Mouse (Mus musculus) neural tube, embryonic 11.5 days (tissue): ENCODE data around the gene Rnps1. TPM values are rescaled to one million over a fixed set of nuclear protein-coding genes. Genes with fewer than 3 reads are reported as not detected.

ENCODE experiments used
- ATAC-seq: fragments of 200-750 bp; cut with Nextera tagmentation; 2 replicates; pipeline ENCODE4 v1.8.0; 2017; ENCODE audit warnings: moderate number of reproducible peaks, mild to moderate bottlenecking, moderate TSS enrichment, moderate library complexity; ENCODE audit not compliant: insufficient read depth, low FRiP score, low TSS enrichment
- DNase-seq: peaks from one replicate; pipeline ENCODE4 v3.0.0-alpha.2; 2015; ENCODE audit warnings: low spot score
- H3K27ac ChIP-seq: fragments of 300-500 bp; sonication (generic); 2 replicates; pipeline ENCODE4 v1.5.1; 2014; ENCODE audit warnings: low read depth, mild to moderate bottlenecking, low read length
- H3K27me3 ChIP-seq: fragments of 300-500 bp; sonication (generic); 2 replicates; pipeline ENCODE4 v1.6.1; 2014; ENCODE audit warnings: mild to moderate bottlenecking, low read length, mixed read lengths; ENCODE audit not compliant: control insufficient read depth, insufficient read depth
- H3K36me3 ChIP-seq: fragments of 300-500 bp; sonication (generic); 2 replicates; pipeline ENCODE4 v1.6.1; 2014; ENCODE audit warnings: mild to moderate bottlenecking, low read length, moderate library complexity, mixed read lengths; ENCODE audit not compliant: control insufficient read depth, insufficient read depth
- H3K4me1 ChIP-seq: fragments of 300-500 bp; sonication (generic); 2 replicates; pipeline ENCODE4 v1.6.1; 2014; ENCODE audit warnings: low read length, mixed read lengths; ENCODE audit not compliant: control insufficient read depth, insufficient read depth
- H3K4me2 ChIP-seq: fragments of 300-500 bp; sonication (generic); 2 replicates; pipeline ENCODE4 v1.6.1; 2014; ENCODE audit warnings: low read depth, mild to moderate bottlenecking, moderate library complexity
- H3K4me3 ChIP-seq: fragments of 300-500 bp; sonication (generic); 2 replicates; pipeline ENCODE4 v1.5.1; 2014; ENCODE audit warnings: low read depth, low read length
- H3K9ac ChIP-seq: fragments of 300-500 bp; sonication (generic); 2 replicates; pipeline ENCODE4 v1.6.1; 2014; ENCODE audit warnings: mild to moderate bottlenecking, low read length
- H3K9me3 ChIP-seq: fragments of 300-500 bp; sonication (generic); 2 replicates; pipeline ENCODE4 v1.6.1; 2016; ENCODE audit warnings: low read length; ENCODE audit not compliant: control insufficient read depth
- WGBS: fragments of 180-500 bp; shearing (Covaris S2); extraction: QIAGEN DNeasy Blood & Tissue Kit; methylation state at CpG from one replicate; pipeline ENCODE4 v1.1.7; 2014; 5-methylcytosine and 5-hydroxymethylcytosine counted together
- polyA plus RNA-seq: library from polyadenylated mRNA; unstranded; fragments of >200 nt; fragmentation: Nextera tagmentation; extraction: Ambion mirVana; gene quantifications from 2 replicates; pipeline ENCODE4 v1.2.1, GENCODE M21; 2014

The Rnps1 gene
- polyA plus RNA-seq: 370 and 385 TPM in 2 replicates

- peaks cover 9% of the 10 kb centered on the region for H3K36me3 ChIP-seq
- H3K27ac ChIP-seq: peak within 1 kb of the TSS; percentile 85
- under 1% methylated on average over 64 of the region's 64 CpGs for WGBS
- H3K9me3 ChIP-seq: no peaks in the 10 kb centered on the region
- peak within 1 kb of the TSS; percentile 74 for H3K9ac ChIP-seq
- H3K4me2 ChIP-seq: peak within 1 kb of the TSS; percentile 87
- DNase-seq (peak; percentile 99), ATAC-seq (peak; percentile 96)
- peaks cover 10% of the 10 kb centered on the region; the same call in 1 of the 2 replicates for H3K4me1 ChIP-seq
- H3K4me3 ChIP-seq: peak within 1 kb of the TSS; percentile 71
- H3K27me3 ChIP-seq: no peaks in the 10 kb centered on the region
Measured at GRCm38 (mm10) chr17:24414230-24414976, at the start of gene Rnps1. Rnps1 (plus strand) TSS chr17:24414565.

- DNase-seq: no peak
- ATAC-seq: no peak
- H3K4me1 ChIP-seq: no peaks in the 10 kb centered on the region
- H3K9me3 ChIP-seq: no peaks in the 10 kb centered on the region
- no peak overlapping the region for H3K27ac ChIP-seq
- WGBS: 57% methylated on average over 13 of the region's 13 CpGs
- H3K4me3 ChIP-seq: no peak overlapping the region
- H3K36me3 ChIP-seq: peaks cover 3% of the 10 kb centered on the region
- H3K9ac ChIP-seq: no peak overlapping the region
- H3K4me2 ChIP-seq: no peak overlapping the region
- no peaks in the 10 kb centered on the region for H3K27me3 ChIP-seq
Measured at GRCm38 (mm10) chr17:24365863-24366262, 48.5 kb upstream of the Rnps1 start.

DNA sequence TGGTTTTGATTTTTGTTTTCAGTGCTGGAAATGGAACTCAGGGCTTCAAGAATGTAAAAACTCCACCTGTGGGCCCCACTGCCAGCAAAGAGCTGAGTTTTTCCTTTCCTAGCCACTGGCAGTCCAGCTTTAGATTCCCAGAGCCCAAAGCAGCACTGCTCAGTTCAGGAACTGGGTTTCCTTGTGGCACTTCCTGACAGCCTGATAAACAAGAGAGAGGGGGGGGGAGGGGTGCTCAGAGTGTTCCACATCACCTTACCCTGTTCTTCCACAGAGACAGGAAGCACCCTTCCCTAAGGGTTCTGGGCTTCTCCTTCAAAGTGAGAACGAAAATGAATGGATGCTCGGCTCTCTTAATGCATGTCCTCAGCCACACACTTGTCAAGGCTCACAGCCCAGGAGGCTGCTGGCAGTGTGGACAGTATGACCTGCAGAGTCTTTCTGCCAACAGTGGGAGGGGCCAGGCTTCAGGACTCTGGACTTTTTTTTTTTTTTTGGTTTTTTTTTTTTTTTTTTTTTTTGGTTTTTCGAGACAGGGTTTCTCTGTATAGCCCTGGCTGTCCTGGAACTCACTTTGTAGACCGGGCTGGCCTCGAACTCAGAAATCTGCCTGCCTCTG, 39.2 kb upstream of the Rnps1 start:
- no peak overlapping the region for H3K4me2 ChIP-seq
- no peak overlapping the region for H3K27ac ChIP-seq
- H3K9ac ChIP-seq: no peak overlapping the region
- H3K9me3 ChIP-seq: no peaks in the 10 kb centered on the region
- WGBS: 84% methylated on average over 4 of the region's 5 CpGs
- DNase-seq (no peak), ATAC-seq (no peak)
- H3K4me1 ChIP-seq: no peaks in the 10 kb centered on the region
- no peak overlapping the region for H3K4me3 ChIP-seq
- 0 out of 2 replicates have a peak, but pooled peaks cover 2% of the 10 kb centered on the region for H3K36me3 ChIP-seq
- no peaks in the 10 kb centered on the region for H3K27me3 ChIP-seq

- 94% methylated on average over 6 of the region's 6 CpGs for WGBS
- no peaks in the 10 kb centered on the region for H3K4me1 ChIP-seq
- H3K9ac ChIP-seq: no peak overlapping the region
- no peaks in the 10 kb centered on the region for H3K9me3 ChIP-seq
- no peaks in the 10 kb centered on the region for H3K27me3 ChIP-seq
- no peak overlapping the region for H3K4me2 ChIP-seq
- ATAC-seq (no peak), DNase-seq (no peak)
- no peak overlapping the region for H3K4me3 ChIP-seq
- 0 out of 2 replicates have a peak, but pooled peaks cover 2% of the 10 kb centered on the region for H3K36me3 ChIP-seq
- H3K27ac ChIP-seq: no peak overlapping the region
Measured at GRCm38 (mm10) chr17:24375886-24376285, 38.5 kb upstream of the Rnps1 start.

- H3K4me2 ChIP-seq: no peak overlapping the region
- H3K9ac ChIP-seq: no peak overlapping the region
- no peak overlapping the region for H3K27ac ChIP-seq
- ATAC-seq: no peak
- DNase-seq: no peak
- H3K36me3 ChIP-seq: 0 out of 2 replicates have a peak, but pooled peaks cover 2% of the 10 kb centered on the region
- WGBS: 87% methylated on average over 2 of the region's 2 CpGs
- no peaks in the 10 kb centered on the region for H3K4me1 ChIP-seq
- no peak overlapping the region for H3K4me3 ChIP-seq
- no peaks in the 10 kb centered on the region for H3K27me3 ChIP-seq
- no peaks in the 10 kb centered on the region for H3K9me3 ChIP-seq
Measured at GRCm38 (mm10) chr17:24378496-24378895, 35.9 kb upstream of the Rnps1 start.

DNA sequence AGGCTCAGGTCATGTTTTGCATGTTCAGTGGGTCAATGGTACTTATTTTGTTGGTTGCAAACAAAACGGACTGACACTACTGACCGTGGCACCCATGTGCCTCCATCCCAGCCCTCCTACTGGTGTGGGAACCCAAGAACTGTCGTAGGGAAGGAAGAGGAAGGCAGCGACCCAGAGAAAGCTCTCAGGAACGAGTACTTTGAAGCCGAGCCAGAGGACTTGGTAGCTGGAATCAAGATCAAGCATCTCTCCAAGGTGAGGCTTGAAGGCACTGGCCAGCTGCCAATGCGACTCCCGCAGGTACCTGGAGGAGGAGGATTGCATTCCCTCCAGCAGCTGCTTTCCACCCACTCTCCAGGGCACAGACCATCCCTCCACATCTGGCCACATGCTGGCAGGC, 30.6 kb upstream of the Rnps1 start:
- H3K4me2 ChIP-seq: no peak overlapping the region
- H3K9ac ChIP-seq: no peak overlapping the region
- H3K27me3 ChIP-seq: no peaks in the 10 kb centered on the region
- no peak overlapping the region for H3K27ac ChIP-seq
- WGBS: 91% methylated on average over 8 of the region's 8 CpGs
- ATAC-seq (no peak), DNase-seq (no peak)
- no peaks in the 10 kb centered on the region for H3K4me1 ChIP-seq
- no peaks in the 10 kb centered on the region for H3K9me3 ChIP-seq
- H3K4me3 ChIP-seq: no peak overlapping the region
- H3K36me3 ChIP-seq: peaks cover 2% of the 10 kb centered on the region

DNA sequence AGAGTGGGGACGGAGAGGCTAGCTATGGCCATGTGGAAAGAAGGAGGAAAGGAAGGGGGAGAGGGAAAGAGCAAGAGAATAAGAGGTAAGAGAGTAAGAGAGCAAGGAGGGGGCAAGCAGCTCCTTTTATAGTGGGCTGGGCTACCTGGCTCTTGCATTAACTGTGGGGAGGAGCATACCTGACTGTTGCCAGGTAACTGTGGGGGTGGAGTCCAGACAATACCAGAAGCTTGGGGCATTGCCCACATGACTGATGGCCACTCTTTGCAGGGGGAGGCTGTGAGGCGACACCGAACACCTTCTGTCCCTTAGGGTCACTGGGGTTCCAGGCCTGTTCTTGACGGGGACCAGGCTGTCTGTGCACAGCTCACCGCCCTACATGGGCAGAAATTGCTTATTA, 25.7 kb upstream of the Rnps1 start:
- Histone ChIP-seq H3K4me2 (no peak overlapping the region), H3K4me1 (no peaks in the 10 kb centered on the region), H3K27me3 (no peaks in the 10 kb centered on the region), H3K9me3 (no peaks in the 10 kb centered on the region), H3K4me3 (no peak overlapping the region), H3K36me3 (peaks cover 2% of the 10 kb centered on the region), H3K27ac (no peak overlapping the region), H3K9ac (no peak overlapping the region)
- ATAC-seq: no peak
- no peak for DNase-seq
- WGBS: 89% methylated on average over 5 of the region's 5 CpGs

DNA sequence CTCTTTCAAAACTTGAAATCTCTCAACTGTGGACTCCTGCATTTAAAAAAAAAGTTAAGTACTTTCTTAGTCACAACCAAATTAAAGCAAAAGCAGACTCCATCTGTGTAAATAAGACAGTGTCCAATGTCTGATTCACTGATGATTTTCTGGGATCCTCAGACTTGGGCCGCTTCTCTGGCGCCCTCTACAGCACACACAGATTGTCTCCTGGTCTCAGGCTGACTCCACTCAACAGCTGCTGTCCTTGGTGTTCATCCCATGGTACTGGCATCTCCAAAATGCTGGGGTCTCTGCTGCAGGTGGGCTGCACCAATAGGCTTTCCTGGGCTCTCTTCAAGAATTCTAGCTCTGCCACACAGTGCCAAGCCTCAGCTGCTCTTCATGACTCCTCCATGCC, 24.5 kb upstream of the Rnps1 start:
- peak; percentile 62 for DNase-seq
- WGBS: 4% methylated on average over 2 of the region's 2 CpGs

GRCm38 (mm10) chr17:24391149-24391548, 23.2 kb upstream of the Rnps1 start:
- Histone ChIP-seq H3K9ac (no peak overlapping the region), H3K27me3 (no peaks in the 10 kb centered on the region), H3K36me3 (peaks cover 2% of the 10 kb centered on the region), H3K9me3 (no peaks in the 10 kb centered on the region), H3K4me1 (no peaks in the 10 kb centered on the region), H3K4me2 (no peak overlapping the region), H3K4me3 (no peak overlapping the region), H3K27ac (no peak overlapping the region)
- WGBS: 64% methylated on average over 8 of the region's 8 CpGs
- no peak for ATAC-seq
- DNase-seq: no peak

More for the DNA sequence above, 24.5 kb upstream of the Rnps1 start:
- Histone ChIP-seq H3K36me3 (peaks cover 2% of the 10 kb centered on the region), H3K27ac (no peak overlapping the region), H3K9ac (no peak overlapping the region), H3K4me2 (no peak overlapping the region), H3K27me3 (no peaks in the 10 kb centered on the region), H3K4me3 (no peak overlapping the region), H3K9me3 (no peaks in the 10 kb centered on the region), H3K4me1 (no peaks in the 10 kb centered on the region)
- no peak for ATAC-seq
